Mouse (Mus musculus) urinary bladder, postnatal 36 days (tissue): ENCODE results near the gene Rsph3b.
"Not testable (repeated sequence)": the region's sequence is repeated elsewhere in the genome, so short reads cannot be mapped to it uniquely, and the experiment has no call there.

Experiments
- DNase-seq, 2 experiments: peaks; one replicate each; pipeline ENCODE4 v3.0.0; 2022; ENCODE audit warnings: low spot score in 2 of 2, mixed read lengths in 1 of 2

Gene Rsph3b

DNA sequence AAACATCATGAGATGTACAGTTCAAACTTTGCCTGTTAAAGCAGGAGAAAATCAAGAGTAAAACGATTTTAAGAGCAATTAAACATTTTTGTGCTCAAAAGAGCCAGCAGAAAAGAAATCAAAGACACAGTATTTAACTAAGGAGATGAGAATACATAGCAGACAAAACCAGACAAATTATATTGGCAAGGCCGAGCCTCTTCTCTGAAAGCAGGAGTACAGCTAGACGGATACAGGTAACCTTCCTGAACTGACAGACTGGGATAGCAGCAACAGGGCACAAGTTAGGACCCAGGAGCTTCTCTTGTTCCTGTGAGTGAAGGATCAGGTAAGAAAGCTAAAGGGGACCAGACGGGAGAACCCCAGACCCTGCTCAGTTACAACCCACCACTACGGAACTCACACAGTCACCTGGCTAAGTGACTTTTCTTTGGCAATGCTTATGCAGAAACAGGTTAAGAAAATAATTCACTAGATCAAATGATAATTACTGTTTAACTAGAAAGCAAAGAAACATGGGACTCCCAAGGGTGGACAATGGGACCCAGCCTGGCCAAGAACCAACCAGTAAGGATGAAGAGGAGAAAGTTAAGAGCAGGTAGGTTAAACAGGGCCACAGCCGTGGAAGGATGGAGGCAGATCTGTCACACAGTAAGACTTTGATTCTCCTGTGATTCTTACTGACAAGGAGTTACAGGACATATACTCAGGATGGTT, 11.2 kb upstream of the Rsph3b start:
- not testable (repeated sequence) for DNase-seq

DNA sequence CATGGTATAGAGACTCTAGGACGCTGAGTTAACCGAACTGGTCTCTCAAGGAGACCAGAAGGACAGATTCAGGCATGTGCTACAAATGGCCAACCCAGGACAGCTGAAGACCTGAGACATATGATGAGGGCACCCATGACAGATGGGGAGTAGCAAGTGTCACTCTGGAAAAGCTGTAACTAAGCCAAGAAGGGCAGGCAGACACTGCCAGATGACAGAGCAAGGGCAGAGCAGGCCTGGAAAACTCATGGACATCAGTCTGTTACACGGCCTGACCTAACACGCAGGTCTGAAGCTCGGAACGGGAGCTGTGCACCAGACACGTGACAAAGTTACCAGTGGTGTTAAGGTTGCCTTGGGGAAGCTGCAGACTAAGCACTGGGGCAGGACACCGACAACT, 10.4 kb upstream of the Rsph3b start:
- not testable (repeated sequence) for DNase-seq

DNA sequence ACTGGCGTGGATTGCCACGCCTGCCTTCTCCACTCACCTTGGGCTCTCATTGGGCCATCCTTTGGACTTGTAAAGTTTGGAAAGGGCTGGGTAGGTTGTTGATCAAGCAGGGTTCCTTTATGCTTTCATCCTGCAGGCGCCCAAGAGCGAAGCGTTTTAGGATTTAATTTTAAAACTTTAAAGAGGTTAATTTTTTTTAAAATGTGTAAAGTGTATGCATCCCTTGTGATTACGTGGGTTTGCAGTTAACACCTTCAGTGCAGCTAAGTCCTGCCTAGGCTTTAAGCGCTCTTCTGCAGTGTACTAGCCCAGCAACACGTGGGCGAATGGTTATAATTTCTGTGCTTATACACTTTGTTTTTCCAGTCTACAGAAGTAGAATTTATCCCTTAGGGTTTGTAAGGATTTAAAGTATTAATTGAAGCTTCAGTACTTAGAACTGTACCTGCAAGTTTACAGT, 317 bp upstream of the Rsph3b start:
- DNase-seq: not testable (repeated sequence)

DNA sequence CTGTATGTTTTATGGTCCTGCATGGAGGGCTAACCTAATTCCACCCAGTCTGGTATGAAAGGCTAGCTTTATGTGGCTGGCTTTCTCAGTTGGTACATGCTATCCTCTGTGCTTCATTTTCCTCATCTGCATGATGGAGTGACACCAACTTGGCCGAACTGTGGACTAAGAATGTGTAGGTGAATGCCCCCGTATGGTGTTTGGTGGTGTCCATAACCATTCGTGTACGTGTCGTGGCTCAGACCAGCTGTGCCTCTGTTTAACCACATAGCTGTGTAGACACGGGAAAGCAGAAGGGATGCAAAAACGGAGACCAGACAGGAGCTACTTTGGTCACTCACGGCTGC, 872 bp downstream of the Rsph3b start:
- not testable (repeated sequence) for DNase-seq

DNA sequence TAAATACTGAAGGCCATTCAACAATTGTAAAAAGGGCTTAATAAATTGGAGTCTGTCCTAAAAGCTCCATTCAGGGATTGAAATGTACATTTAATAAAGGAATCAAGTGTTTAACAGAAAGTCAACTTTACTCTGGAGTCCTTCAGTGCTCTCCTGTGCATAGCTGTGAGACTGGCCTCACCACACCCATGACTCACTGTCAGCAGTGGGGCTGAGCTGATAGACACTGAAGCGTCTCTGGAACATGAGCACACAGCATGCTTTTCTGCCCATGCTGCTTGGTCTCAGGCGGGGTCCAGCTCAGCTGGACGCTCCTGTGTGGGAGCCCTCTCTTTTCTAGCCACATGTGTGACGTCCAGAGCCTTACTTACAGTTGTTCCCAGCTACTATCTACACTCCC, 5.9 kb downstream of the Rsph3b start:
- DNase-seq: not testable (repeated sequence)

DNA sequence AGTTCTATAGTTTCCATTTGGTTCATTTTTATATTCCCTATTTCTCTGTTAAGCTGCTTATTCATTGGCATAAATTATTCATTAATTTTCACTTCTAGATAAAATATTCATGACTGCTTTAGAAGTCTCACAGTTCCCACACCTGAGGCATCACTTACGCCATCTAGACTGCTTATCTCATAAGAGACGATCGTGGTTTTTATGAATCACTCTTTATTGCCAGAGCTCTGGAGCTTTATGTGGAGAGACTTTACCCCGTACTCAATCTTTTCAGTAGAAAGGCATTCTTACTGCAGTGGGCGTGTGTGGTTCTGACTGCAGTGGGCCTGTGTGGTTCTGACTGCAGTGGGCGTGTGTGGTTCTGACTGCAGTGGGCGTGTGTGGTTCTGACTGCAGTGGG, 16.9 kb downstream of the Rsph3b start:
- DNase-seq: not testable (repeated sequence)

DNA sequence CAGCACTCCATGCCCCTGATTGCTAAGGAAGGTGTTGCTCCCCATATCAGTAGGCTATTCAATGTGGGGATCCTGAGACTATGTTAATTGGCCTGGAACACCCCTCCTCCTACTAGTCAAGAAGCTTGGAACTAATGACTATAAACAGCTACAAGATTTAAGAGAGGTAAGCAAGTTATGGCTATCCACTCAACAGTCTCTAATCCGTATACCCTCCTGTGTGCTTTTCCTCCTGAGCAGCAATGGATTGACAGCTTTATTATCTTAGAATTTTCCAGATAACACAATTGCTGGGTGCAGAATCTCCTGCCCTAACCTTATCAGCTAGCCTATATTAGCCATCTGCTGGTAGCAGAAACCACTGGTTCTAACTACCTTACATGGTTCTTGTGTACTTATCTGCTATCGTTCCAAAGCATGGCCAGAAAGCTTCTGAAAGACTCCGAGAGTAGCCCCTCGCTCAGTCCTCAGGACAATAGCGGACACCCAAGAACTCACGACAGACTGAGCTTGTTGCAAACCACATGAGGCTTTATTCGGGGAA, 28.1 kb downstream of the Rsph3b start:
- not testable (repeated sequence) for DNase-seq

DNA sequence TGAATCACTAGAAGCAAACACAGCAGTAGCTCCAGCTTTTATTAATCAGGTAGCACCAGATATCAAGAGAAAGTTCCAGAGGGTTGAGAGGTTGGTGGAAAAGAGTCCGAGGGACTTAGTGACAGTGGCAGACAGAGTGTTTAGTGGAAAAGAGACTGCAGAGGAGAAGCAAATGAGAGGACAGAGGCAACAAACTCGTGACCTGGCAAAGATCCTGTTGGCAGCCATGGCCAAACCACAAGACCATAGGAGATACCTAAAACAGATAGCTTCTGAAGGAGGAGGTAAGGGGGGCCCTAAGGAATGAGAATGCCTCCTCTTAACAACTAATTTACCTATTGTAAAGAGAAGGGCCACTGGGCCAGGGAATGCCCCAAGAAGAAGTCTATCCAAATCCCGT, 29.1 kb downstream of the Rsph3b start:
- not testable (repeated sequence) for DNase-seq

DNA sequence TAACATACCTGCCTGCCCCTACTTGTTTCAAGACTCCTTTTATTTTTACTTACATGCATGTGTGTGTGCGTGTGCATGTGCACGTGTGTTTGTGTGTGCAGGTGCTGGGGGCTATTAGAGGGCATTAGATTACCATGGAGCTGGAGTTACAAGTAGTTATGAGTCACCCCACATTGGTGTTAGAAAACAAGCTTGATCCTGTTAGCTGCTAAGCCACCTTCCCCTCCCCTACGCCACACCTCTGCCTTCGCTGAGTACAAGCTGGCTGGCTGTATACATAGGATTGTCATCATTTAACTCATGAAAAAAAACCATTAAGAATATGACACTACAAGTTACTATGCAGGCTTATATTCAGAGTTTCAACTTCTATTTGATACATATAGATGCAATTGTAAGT, 33.2 kb downstream of the Rsph3b start:
- DNase-seq: not testable (repeated sequence)

DNA sequence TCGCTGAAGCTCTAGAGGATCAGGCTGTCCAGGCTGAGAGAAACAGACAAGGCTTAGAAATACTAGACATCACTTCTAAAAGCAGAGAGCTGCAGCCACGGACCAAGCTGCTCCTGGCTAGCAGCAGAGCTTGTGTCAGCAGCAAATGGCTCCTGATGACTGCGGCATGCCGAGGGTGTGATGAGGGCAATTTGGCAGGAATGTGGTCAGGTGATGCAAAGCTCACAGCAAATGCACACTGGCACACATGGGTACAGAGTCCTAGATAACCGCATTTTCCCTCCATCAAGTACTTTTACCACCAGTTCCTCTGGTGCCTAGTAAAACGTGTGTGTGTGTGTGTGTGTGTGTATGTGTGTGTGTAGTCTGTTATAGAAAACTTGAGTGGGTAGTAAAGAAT, 34.4 kb downstream of the Rsph3b start:
- not testable (repeated sequence) for DNase-seq

DNA sequence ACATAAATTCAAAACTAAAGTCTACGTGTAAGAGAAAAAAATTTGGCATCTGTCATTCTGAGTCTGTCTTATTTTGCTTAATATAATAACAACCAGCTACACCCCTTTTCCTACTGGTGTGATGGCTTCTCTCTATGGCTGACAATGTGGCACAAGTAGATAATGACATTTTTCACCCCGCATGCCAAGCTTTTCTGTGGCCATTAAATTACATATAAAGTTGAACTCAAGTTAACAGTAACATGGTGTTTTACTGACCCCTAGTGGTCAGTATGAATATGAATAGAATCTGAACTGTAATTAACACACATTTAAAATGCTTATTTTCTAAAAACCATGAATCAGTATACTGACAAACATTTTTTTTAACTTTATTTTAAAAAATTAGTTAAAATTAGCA, 48.1 kb downstream of the Rsph3b start:
- DNase-seq: not testable (repeated sequence)

DNA sequence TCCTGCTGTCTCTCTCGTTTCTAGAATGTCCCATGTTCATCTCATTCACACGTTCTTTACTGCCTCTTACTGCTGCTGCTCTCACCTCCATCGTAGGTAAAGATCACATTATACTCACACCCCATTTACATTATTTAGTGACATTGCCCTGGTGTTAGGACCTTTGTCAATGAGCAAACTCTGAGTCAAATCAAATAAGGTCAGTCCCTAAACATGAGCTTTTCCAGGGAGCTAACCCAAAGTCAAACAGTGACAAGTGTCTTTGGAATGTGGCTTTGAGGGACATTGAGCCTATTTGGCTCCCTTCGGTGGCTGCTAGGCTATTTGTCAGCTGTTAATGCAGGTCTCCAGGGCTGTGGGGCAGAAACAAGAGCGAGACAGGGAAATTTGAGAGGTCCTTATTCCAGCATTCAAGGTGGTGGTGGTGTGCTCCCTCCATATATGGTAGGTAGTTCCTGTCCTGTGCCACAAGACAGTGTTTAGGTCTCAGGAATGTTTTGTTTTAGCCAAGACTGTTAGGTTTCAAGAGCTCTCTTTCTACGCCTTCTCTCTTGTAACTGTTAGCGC, 50.4 kb downstream of the Rsph3b start:
- peak in 1 of 2 experiments; percentile 3 for DNase-seq

DNA sequence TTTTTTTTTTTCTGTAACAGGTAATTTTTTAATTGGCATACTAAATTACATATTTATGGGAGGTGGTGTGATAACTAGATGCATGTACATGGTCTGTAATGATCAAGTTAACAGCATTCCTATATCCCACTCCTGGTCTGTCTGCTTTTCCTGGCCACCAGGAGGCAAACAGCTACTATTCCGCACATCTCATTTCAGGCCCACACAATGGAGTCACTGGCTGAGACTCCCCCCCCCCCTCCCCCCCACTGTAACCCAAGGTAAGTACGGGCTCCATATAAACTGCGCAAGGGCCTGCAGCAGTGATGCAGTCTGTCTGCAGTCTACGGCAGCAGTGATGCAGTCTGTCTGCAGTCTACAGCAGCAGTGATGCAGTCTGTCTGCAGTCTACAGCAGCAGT, 51.7 kb downstream of the Rsph3b start:
- no peak for DNase-seq

DNA sequence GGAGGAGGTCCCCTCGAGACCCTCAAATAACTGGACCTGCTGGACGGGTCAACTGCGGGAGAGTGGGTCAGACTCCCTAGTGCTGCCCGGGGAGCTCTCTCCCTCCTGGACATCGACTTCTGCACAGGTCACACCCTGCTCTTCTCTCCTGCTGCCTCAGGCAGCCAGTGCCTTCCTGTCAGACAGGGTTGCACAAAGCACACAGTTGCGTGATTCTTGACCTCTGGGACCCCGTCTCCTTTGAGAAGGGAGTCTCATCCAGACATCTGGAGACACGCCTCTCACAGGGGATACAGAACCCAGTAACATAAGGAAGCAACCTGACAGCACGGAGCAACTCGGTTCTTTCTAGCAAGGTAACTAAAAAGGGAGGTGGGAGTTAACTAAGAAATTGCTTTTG, 55.1 kb downstream of the Rsph3b start:
- no peak for DNase-seq

DNA sequence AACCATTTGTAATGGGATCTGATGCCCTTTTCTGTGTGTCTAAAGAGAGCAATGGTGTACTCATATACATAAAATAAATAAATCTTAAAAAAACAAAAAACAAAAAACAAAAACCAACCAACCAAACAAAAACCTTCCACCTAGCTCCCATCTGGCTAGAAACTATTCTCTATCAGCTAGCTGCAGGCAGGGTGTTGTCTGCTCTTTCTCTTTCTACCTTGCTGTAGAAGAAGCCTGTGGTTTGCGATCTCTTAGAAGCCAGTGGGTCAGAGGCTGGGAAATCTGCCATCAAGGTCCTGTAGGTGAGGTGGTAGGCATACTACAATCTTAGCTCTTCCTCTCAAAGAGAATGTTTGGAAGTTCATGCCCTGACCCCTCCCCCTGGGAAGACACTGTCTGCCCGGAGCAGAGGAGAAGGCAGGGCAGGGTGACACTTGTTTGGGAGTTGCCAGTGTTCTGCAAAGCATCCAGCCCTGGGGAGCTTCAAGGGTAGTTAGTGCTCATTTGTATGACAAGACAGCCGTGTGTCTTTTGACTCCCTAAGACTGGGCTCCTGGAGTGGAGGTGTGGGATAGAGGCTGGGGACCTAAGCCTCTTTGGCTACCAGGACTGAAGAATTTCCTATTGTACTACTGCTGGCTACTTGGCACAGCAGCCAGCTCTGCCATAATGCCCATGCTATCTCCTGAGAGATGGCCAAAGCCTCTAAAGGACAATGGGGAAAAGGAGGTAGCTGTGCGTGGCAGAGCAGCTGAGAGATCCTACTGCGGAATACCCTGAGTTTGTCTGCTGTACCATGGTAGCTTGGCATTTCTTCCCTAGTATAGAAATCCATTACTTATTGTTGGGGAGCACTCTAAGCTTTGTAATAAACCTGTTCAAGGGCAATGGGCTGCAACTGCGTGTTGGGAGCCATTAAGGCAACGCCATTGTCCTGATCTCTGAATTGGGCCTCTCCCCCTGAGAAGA, 56.2 kb downstream of the Rsph3b start:
- DNase-seq: no peak

DNA sequence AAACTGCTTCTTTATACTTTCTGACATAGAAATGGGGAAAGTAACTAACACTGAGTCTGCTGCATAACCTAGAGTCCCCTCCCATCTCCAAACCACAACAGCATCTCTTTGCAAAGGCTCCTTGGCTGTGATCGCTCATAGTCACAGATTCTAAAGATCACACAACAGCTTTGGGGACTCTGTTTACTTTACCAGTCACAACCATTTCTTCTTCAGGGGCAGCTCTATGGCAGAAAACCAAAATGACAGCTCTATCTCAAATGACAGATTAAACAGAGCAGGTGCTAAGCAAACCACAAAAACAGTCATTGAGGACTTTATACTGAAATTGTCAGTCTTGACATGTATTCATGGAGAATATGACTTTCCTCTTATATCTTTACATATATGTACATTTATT, 62.0 kb downstream of the Rsph3b start:
- DNase-seq: no peak

DNA sequence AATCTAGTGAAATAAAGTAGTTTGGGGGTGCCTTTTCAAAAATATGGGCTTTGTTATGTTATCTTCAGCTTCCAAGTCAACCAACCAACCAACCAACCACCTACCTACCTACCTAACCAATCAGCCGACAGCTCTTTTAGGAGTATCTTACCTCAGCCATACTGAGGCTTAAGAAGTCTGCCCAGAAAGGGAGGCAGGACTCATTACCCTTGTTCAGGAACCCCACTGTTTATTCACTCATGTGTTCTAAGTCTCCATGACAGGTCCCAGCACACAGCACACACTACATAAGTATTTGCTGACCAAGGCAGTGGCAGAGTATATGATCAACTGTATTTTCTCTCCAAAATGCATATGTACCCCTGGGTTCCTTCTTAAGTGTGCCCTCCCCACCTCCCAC, 64.0 kb downstream of the Rsph3b start:
- DNase-seq: no peak

DNA sequence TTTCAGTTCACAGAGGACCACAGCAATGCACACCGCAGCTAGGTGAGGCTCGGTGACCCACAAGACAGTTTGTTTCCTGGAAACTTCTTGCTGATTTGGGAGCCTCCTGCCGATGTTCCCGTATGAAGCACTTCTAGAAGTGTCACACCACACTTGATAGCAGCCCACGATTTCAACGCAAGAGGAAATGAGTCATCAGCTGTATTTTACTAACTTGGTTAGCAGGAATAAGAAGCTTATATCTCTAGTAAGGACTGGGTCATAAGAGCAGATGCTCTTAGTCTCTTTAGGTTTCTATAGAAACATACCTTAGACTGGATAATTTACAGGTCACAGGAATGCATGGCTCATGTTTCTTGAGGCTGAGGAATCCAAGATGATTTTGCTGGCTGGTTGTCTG, 67.2 kb downstream of the Rsph3b start:
- DNase-seq: no peak

DNA sequence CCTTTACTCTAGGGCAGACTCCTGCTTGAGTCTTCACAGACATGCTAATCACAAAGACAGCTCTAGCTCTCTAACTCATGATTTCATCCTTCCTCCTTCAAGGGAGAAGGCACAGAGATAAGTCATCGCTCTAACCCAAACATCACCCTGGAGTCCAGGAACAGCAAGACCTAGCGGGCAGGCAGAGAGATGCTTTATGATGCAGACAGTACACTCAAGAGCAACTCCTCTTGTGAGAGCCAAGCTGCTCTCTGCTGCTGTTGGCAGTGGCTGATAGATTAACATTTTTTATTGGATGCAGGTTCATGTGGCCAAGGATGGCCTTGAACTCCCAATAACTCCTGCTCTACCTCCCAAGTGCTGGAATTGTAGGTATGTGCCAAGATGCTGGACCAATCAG, 77.1 kb downstream of the Rsph3b start:
- no peak for DNase-seq

DNA sequence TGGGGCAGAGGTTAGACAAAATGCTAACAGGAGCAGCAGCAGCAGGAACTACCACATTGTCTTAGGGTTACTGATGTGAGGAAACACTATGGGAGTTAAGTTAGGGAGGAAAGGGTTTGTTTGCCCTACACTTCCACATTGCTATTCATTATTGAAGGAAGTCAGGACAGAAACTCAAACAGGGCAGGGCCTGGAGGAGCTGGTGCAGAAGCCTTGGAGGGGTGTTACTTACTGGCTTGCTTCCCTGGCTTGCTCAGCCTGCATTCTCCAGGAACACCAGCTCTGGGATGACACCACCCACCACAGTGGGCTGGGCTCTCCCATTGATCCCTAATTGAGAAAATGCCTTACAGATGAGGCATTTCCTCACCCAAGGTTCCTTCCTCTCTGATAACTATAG, 79.7 kb downstream of the Rsph3b start:
- DNase-seq: no peak

DNA sequence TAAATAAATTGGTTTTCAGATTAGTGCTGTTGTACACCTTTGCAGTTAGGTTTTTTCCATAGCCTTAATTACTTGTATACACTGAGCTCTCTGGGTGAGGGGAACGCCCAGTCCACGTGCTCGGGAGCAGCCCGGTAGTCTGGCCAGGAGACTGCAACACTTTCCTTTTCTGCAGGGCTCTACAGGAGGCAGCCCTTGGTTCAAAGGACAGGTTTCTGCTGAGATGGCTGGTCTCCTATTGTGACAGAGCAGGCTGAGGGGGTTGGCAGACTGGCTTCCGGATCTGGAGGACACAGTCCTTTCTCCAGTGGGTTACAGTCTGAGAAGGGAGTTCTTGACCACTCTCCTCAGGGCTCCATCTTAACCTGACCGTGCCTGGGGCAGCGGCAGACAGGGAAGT, 80.7 kb downstream of the Rsph3b start:
- DNase-seq: no peak

DNA sequence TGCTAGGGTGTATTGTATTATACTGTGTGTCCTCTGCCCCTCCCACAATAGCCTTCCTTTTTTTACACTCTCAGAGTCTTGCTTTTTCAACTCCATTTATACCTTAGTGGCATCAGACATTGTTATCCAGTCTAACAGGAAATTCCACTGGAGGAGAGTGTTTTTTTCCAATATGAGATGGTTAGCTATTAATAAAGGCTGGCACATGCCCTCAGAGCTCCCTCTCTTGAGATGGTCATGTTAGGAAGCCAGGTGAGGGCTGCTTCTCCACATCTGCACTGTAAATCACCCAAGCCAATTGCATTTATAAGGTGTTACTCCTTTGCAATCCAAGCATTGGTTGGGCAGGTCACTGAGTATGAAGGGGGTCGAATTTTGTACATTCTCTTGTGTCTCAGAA, 81.9 kb downstream of the Rsph3b start:
- no peak for DNase-seq
